Mouse (Mus musculus): ENCODE measurements around the gene Rhcg. TPM values are rescaled to one million over a fixed set of nuclear protein-coding genes. Genes with fewer than 3 reads are reported as not detected.

Rhcg gene
- total RNA-seq (2012; rRNA removed) = 1.0 and 1.5 TPM in 2 replicates

GRCm38 (mm10) chr7:79617418-79617817, at the start of gene Rhcg:
Gene Rhcg (minus strand): TSS chr7:79617657.
- in situ Hi-C loops (cut with MboI; ENCODE audit: low sequenced_read_pairs in 2 of 2, unreplicated experiment in 2 of 2) = no loop called here
- TF ChIP-seq HCFC1 (IDR thresholded peaks at IDR 0.05; ENCODE audit: borderline replicate concordance, insufficient read depth, low read length) = no peak
- TF ChIP-seq MAFK (IDR thresholded peaks at IDR 0.05; ENCODE audit: insufficient read depth, low read depth, low read length) = no peak
- no peak for TF ChIP-seq ZC3H11A (IDR thresholded peaks at IDR 0.05; ENCODE audit: borderline replicate concordance, low read depth, low read length)
- TF ChIP-seq CHD2 (IDR thresholded peaks at IDR 0.05; ENCODE audit: low read depth, low read length) = no peak
- no peak for TF ChIP-seq ZNF384 (IDR thresholded peaks at IDR 0.05; ENCODE audit: low read depth, low read length)
- no peaks in the 10 kb centered on the region for H3K36me3 ChIP-seq (ENCODE audit: control insufficient read depth, insufficient read depth, low read length, poor library complexity, severe bottlenecking)
- DNase-seq (ENCODE audit: low read depth, low spot score) = no peak
- no peaks in the 10 kb centered on the region for H3K4me1 ChIP-seq (ENCODE audit: control insufficient read depth in 2 of 2, insufficient read depth in 2 of 2, low read length in 2 of 2, poor library complexity in 1 of 2)
- H3K9ac ChIP-seq (ENCODE audit: insufficient read depth, low read depth, low read length, poor library complexity, severe bottlenecking) = peak within 1 kb of the TSS; percentile 6; the same call in 1 of the 2 replicates
- no peaks in the 10 kb centered on the region for H3K9me3 ChIP-seq (ENCODE audit: control insufficient read depth, insufficient read depth, low read depth, low read length)
- peak within 1 kb of the TSS; percentile 55 to 64 for H3K4me3 ChIP-seq (ENCODE audit: insufficient read depth in 1 of 2, low read depth in 1 of 2, low read length in 2 of 2, poor library complexity in 1 of 2, severe bottlenecking in 1 of 2)
- H3K27ac ChIP-seq (ENCODE audit: insufficient read depth, low read depth, low read length, poor library complexity, severe bottlenecking) = no peak within 1 kb of the TSS

DNA sequence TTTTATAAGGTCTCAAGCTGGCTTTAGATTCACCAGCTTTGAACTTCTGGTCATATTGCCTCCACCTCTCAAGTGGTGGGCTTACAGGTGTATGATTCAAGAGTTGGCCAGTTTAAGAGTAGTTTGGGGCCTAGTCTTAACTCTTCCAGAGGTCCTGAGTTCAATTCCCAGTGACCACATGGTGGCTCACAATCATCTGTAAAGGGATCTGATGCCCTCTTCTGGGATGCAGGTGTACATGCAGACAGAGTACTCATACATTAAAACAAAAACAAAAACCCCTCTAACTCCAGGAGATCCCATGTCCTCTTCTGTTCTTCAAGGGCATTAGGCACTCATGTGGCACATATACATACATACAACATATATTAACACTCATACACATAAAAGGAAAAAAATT, 49.2 kb upstream of the Rhcg start:
- no peak for DNase-seq (ENCODE audit: low read depth, low spot score)
- no peak overlapping the region for H3K9ac ChIP-seq (ENCODE audit: insufficient read depth, low read depth, low read length, poor library complexity, severe bottlenecking)
- TF ChIP-seq ZNF384 (IDR thresholded peaks at IDR 0.05; ENCODE audit: low read depth, low read length) (no peak), MAFK (IDR thresholded peaks at IDR 0.05; ENCODE audit: insufficient read depth, low read depth, low read length) (no peak), ZC3H11A (IDR thresholded peaks at IDR 0.05; ENCODE audit: borderline replicate concordance, low read depth, low read length) (no peak), HCFC1 (IDR thresholded peaks at IDR 0.05; ENCODE audit: borderline replicate concordance, insufficient read depth, low read length) (no peak), CHD2 (IDR thresholded peaks at IDR 0.05; ENCODE audit: low read depth, low read length) (no peak)
- in situ Hi-C loops (cut with MboI; ENCODE audit: low sequenced_read_pairs in 2 of 2, unreplicated experiment in 2 of 2) = no loop called here
- no peaks in the 10 kb centered on the region for H3K9me3 ChIP-seq (ENCODE audit: control insufficient read depth, insufficient read depth, low read depth, low read length)
- 0 out of 4 replicates have a peak, but pooled peaks cover 0 to 2% of the 10 kb centered on the region in 2 experiments for H3K4me1 ChIP-seq (ENCODE audit: control insufficient read depth in 2 of 2, insufficient read depth in 2 of 2, low read length in 2 of 2, poor library complexity in 1 of 2)
- no peak overlapping the region for H3K27ac ChIP-seq (ENCODE audit: insufficient read depth, low read depth, low read length, poor library complexity, severe bottlenecking)
- peaks cover 39% of the 10 kb centered on the region for H3K36me3 ChIP-seq (ENCODE audit: control insufficient read depth, insufficient read depth, low read length, poor library complexity, severe bottlenecking)
- H3K4me3 ChIP-seq (ENCODE audit: insufficient read depth in 1 of 2, low read depth in 1 of 2, low read length in 2 of 2, poor library complexity in 1 of 2, severe bottlenecking in 1 of 2) = no peak overlapping the region

DNA sequence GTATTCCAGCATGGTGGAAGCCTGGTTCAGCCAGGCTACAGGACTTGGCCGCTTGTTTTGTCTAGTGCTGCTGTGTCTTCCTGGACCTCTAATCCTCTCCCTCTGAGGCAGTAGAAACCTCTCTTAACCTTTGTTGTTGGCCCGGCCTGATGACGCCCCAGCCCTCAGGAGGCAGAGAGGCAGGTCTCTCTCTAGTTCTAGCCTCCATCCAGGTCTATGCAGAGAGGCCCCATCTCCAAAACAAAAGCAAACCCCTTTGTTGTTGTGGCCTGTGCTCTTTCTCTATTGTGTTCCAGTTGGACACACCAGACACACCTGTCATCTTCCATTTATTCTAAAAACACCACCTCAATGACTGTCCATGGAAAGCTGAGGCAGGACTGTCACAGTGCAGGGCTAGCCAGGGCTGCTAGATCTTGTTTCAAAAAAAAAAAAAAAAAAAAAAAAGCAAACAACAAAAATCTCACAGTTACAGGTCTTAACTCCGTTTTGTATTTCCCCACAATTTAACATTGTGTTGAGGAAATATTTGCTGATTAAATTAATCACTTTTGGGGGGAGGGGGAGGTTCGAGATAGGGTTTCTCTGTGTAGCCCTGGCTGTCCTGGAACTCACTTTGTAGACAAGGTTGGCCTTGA, 43.9 kb upstream of the Rhcg start:
- Histone ChIP-seq H3K4me3 (ENCODE audit: insufficient read depth in 1 of 2, low read depth in 1 of 2, low read length in 2 of 2, poor library complexity in 1 of 2, severe bottlenecking in 1 of 2) (peak overlapping the region; percentile 84 to 90), H3K27ac (ENCODE audit: insufficient read depth, low read depth, low read length, poor library complexity, severe bottlenecking) (peak overlapping the region; percentile 38), H3K9ac (ENCODE audit: insufficient read depth, low read depth, low read length, poor library complexity, severe bottlenecking) (peak overlapping the region; percentile 94), H3K4me1 (ENCODE audit: control insufficient read depth in 2 of 2, insufficient read depth in 2 of 2, low read length in 2 of 2, poor library complexity in 1 of 2) (0 out of 4 replicates have a peak, but pooled peaks cover 1 to 2% of the 10 kb centered on the region in 2 experiments), H3K36me3 (ENCODE audit: control insufficient read depth, insufficient read depth, low read length, poor library complexity, severe bottlenecking) (peaks cover 11% of the 10 kb centered on the region), H3K9me3 (ENCODE audit: control insufficient read depth, insufficient read depth, low read depth, low read length) (no peaks in the 10 kb centered on the region)
- no peak for TF ChIP-seq CHD2 (IDR thresholded peaks at IDR 0.05; ENCODE audit: low read depth, low read length)
- peak; percentile 88 for TF ChIP-seq ZNF384 (IDR thresholded peaks at IDR 0.05; ENCODE audit: low read depth, low read length)
- no peak for TF ChIP-seq HCFC1 (IDR thresholded peaks at IDR 0.05; ENCODE audit: borderline replicate concordance, insufficient read depth, low read length)
- no peak for TF ChIP-seq MAFK (IDR thresholded peaks at IDR 0.05; ENCODE audit: insufficient read depth, low read depth, low read length)
- no peak for TF ChIP-seq ZC3H11A (IDR thresholded peaks at IDR 0.05; ENCODE audit: borderline replicate concordance, low read depth, low read length)
- in situ Hi-C loops (cut with MboI; ENCODE audit: low sequenced_read_pairs in 2 of 2, unreplicated experiment in 2 of 2) = no loop called here
- peak; percentile 49 for DNase-seq (ENCODE audit: low read depth, low spot score)

- Histone ChIP-seq H3K9ac (ENCODE audit: insufficient read depth, low read depth, low read length, poor library complexity, severe bottlenecking) (peak overlapping the region; percentile 94), H3K9me3 (ENCODE audit: control insufficient read depth, insufficient read depth, low read depth, low read length) (no peaks in the 10 kb centered on the region), H3K36me3 (ENCODE audit: control insufficient read depth, insufficient read depth, low read length, poor library complexity, severe bottlenecking) (peaks cover 7% of the 10 kb centered on the region), H3K4me3 (ENCODE audit: insufficient read depth in 1 of 2, low read depth in 1 of 2, low read length in 2 of 2, poor library complexity in 1 of 2, severe bottlenecking in 1 of 2) (peak overlapping the region; percentile 84 to 90), H3K4me1 (ENCODE audit: control insufficient read depth in 2 of 2, insufficient read depth in 2 of 2, low read length in 2 of 2, poor library complexity in 1 of 2) (peaks cover 1 to 2% of the 10 kb centered on the region in 2 experiments; a peak in 1 of 4 replicates), H3K27ac (ENCODE audit: insufficient read depth, low read depth, low read length, poor library complexity, severe bottlenecking) (peak overlapping the region; percentile 45)
- TF ChIP-seq CHD2 (IDR thresholded peaks at IDR 0.05; ENCODE audit: low read depth, low read length) = no peak
- no peak for TF ChIP-seq HCFC1 (IDR thresholded peaks at IDR 0.05; ENCODE audit: borderline replicate concordance, insufficient read depth, low read length)
- DNase-seq (ENCODE audit: low read depth, low spot score) = no peak
- in situ Hi-C loops (cut with MboI; ENCODE audit: low sequenced_read_pairs in 2 of 2, unreplicated experiment in 2 of 2) = no loop called here
These were observed 43.1 kb upstream of the Rhcg start for GRCm38 (mm10) chr7:79660291-79661150.
